Mouse (Mus musculus): Measurements from ENCODE around the gene Rai14.

Gene Rai14

DNA sequence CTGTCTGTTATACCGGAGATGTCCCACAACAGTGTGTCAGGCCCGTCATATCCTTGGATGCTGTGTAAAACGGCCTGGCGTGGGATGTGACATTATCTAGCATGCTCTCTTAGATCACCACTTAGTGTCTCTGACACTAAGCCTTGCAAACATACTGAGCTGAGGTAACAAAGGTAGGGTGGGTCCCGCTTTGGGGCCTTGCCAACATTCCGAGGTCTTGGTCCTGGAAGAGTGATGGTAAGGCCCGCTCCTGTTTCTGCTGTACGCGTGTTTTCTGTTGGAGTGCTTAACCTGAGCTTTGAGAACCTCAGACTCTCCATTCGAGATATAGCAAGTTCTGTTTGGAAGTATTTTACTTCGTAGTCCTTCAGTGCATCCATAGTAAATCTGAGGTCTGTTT is 5.8 kb upstream of the Rai14 start:
- no peak for DNase-seq

DNA sequence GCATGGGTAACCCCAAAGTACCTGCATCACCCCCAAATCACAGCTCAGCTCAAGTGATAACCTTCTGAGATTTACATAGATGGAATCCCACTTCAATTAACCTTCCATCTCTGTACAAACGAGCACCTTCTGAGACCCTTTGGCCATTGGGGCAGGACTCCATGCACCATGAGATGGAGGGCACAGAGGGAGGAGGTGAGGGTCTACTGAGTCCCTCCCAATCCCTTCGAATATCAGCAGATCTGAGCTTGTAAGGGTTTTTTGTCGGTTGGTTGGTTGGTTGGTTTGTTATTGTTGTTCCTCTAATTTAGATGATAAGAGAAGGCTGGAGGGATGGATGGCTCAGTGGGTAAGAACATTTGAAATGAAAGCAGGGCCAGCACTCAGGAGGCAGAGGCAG is 5.1 kb upstream of the Rai14 start:
- DNase-seq, result no peak

DNA sequence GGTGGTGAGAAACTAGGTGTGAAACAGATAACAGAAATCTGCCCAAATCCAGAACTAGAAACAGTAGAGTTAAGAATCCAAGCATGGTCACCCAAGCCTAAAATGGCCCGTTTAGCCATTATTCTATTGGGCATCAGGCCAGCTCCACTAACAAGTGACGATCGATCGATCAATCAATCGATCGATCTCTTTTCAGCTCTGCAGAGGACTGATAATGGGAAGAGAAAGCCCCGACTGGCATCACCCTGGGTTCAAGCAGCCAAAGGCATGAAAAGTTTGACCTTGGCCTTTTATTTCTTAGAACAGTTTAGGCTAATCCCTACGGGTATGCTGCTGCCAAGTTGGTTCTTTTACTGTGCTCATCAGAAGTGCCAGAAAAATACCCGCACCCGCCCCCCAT is 4.3 kb upstream of the Rai14 start:
- DNase-seq, result no peak

DNA sequence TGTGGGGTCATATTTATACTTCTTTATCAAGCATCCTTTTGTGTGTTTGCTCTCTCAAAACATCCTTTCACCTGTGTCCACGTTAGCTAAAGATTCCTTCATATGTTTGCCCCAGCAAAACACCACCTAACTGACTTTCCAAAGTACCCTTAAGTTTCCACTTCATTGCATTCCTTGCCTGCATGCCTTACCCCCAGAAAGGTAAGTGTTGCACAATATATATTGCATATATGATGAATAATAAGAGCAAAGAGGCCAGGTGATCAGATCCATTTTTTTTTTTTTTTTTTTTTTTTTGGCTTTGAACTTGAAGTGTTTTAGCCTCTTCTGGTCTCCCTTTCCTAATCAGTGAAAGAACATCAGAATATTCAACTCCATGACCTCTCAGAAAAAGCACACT is 2.9 kb upstream of the Rai14 start:
- no peak for DNase-seq

DNA sequence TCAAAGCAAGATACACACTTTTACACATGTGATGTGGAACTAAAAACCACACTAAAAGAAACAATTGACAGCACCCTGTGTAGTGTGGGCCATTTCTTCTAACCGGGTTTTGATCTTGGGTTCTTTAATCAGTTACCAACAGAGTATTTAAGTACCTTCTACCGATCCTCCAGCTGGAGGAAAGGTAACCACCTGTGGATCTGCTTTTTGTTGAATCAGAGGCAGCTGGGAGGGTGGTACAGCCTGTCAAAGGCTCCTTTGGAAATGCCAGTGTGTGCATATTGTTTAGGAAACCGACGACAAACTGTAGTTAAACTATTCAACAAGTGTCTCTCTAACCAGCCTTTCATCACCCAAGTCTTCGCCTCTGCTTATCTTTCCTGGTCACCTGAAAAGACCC is 1.5 kb upstream of the Rai14 start:
- no peak for DNase-seq

DNA sequence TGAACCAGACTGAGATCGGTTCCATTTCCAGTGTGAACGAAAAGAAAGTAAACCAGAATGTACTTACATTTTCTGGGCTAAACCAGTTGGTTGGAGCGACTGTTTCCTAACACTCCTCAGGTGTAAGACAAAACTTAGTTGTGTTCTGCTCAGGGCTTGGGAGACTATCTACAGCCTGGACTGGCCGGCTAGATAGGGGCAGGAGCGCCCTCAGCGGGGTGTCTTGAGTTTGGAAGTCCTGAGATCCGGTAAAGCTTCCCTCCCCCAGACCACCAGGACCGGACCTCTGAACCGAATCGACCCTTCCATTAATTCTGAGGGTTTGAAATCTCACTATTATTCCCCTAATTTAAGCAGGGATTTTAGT is 698 bp upstream of the Rai14 start:
- peak; percentile 49 for DNase-seq

DNA sequence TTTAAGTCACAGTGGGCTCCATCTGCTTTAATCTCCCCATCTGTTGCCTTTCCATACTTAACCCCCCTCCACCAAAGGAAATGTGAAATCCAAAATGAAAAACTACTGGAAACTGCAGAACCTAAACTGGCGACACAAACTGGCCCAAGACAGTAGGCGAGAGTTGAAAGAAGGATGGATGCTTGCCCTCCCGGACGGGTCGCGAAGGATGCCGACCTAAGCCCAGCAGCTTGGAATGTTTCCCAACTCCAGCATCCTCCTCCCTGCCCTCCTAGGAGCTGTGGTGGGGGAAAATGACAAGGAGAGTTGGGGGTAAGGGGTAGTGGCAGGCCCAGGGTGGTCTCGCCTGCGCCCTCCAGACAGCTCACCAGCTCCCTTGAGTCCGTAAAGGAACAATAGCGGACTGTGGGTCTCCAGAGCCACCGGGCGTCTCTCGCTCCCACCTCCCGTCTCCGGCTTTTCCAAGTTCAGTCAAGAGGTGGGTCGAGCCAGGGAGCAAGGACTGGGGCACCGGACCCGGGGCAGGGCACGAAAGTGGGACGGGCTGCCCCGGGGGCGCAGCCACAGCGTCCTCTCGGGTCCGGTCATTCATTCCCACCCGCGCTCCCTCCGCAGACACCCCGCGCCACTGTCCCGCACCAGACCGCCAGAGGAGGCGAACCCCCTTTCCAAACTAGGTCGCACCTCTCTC is 653 bp downstream of the Rai14 start:
- peak; percentile 59 for DNase-seq

DNA sequence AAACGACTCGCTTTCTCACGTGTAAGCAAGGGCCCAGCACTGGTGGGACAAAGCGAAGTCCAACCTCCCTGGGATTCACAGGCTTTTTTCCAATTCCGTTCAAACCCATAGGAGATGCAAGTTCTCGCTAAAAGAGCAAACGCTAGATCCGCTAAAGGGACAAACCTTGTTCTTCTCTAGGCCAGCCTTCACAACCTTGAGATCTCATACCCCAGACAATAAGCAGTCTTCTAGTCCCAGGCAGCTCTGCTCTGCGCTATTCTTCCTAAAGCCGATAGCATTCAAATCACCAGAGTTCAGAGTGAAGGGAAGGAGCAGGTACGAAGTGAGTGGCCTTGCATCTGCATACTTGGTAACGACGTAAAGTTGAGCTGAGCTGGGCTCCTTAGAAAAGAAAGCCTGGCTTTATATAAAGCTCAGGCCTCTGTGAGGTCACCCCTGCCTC is 1.2 kb downstream of the Rai14 start:
- no peak for DNase-seq

DNA sequence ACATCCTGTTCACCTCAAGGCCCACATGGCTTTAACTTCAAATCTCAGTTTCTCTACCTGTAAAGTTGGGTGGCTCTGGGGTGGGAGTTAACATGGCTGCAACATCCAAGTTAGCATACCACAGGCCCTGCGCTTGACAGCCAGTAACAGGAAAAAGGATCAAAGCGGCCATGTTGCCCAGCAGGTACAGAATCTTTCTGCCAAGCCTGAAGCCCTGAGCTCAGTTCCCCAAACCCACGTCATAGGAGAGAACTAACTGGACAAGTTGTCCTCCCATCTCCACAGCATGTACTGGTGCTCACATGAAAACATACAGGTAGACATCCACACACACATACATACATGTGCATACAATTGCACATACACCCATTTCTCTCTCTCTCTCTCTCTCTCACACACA is 2.1 kb downstream of the Rai14 start:
- no peak for DNase-seq

DNA sequence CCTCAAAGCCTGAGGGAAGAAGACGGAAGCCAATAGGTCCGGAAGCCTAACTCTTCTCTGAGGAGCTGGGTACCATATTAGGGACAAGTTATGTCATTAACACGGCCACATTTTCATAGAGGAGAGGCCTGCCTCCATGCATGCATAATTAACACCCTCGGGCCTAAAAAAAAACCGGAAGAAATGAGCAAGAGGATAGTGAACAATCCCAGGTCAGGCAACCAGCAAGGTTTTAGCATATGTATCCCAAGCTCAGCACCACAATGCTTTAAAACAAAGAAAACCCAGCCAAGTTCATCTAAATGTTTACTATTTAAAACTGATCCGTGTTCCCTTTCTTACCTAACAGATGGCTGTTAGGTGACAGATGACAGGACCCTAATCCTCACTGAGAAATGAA is 3.2 kb downstream of the Rai14 start:
- no peak for DNase-seq

DNA sequence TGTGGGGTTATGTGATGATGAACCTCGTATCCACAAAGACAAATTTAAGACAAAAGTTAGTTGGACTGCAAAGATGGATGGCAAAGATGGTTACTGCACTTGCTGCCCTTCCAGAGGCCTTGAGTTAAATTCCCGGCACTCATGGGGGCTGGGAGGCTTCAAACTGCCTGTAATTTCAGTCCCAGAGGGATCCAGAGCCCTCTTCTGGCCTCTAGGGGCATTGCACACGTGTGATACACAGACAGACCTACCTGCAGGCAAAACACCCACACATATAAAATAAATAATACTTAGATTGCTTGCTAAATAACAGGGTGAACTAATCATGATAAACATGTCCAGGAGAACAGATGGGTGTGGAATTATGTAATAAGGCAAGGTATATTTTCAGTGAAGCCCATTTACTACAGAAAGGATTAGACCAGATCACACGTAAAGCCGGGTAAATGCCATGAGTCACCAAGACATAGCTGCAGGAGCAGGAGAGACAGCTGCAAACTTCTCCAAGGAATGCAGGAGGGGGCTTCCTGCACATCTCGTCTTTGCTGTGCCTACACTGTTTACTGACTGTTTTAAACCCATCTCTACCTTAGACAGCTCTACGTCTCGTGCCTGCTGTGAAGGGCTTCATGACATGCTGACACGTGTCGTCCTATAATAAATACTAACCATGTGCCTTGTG is 5.7 kb downstream of the Rai14 start:
- DNase-seq, result no peak

DNA sequence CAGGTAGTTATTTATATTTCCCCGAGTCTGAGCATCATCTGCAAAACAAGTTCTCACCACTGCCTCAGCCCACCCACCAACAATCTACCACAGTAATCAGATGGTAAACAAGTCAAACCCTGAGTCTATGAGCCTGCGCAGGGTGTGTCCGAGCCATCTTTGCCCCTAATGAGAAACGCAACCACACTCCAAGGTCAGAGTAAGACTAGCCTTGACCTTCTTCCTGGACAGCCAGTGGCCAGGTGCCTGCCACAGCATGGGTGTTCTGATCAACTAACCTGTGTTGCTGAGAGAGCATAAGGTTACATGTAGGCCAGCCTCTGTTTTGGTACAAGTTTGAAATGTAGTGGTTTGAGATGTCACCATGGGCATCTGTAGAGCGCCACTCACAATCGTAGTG is 7.3 kb downstream of the Rai14 start:
- DNase-seq, result no peak

DNA sequence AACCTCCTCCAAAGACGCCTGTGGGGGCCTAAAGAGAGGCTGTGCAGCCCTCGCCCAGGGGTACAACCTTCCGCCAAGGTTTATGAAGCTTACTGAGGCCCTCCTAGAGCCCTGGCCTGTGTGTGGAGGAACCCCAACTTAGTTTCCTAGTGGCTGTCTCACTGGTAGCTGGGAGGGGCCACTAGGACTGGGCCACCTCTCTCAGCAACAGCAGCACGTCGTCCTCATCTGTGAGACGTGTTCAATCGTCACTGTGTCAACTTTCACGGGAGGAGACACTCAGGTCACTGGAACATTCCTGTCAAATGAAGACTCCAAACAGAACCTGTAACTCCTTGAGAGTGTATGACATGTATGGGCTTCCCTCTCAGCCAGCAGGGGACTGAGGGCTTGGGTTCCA is 8.0 kb downstream of the Rai14 start:
- no peak for DNase-seq

DNA sequence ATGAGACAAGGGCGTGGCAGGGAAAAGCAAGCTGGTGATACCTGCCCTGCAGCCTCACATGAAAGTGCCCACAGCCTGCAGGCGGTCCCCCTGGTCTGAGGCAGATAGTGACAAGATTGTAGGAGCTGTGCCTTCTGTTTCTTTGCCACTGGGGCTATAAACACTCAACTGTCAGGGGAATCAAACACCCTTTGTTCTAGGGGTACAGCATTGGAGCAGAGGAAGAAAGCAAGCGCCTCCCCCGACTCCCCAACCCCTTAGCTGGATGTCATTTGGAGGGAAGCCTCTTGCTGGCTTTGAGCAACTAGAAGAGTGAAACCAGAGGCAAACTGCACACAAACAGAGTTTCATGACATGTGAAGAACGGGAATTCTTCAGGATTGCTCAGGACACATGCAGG is 8.7 kb downstream of the Rai14 start:
- no peak for DNase-seq

DNA sequence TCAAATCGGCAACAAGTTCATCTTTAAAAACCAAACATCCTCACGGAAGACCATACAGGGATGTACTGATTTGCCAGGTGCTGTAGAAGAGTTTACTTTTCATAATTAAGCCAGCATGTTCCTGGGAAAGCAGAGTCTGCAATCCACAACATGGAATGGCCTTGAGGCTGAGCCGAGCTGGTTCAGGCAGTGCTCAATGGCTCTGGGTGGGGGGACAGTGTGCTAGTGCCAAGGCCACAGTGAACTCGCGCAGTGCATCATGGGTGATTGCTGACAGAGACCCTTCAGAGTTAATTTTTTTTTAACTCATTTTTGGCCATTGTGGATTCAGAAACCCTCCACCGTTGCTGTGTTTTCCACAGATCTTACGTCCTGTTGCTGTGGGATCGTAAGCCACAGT is 10.1 kb downstream of the Rai14 start:
- no peak for DNase-seq

DNA sequence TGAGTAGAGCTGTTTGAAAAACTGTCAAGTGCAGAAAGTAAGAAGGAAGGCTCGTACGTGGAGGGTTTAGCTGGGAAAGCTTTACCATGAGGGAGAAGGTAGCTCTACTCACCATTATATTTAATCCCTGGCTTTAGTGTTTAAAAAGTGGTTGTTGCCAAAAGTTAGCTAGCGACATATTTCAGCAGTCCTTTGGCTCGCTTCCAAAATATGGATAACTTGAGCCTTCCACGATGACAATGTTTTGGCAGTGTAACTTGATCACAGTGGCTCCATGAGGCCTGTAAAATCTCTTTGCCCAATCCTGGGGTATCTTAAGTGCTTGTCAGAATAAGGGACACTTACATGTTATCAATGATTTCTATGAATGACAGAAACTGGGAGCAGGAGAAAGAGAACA is 12.9 kb downstream of the Rai14 start:
- DNase-seq, result no peak

DNA sequence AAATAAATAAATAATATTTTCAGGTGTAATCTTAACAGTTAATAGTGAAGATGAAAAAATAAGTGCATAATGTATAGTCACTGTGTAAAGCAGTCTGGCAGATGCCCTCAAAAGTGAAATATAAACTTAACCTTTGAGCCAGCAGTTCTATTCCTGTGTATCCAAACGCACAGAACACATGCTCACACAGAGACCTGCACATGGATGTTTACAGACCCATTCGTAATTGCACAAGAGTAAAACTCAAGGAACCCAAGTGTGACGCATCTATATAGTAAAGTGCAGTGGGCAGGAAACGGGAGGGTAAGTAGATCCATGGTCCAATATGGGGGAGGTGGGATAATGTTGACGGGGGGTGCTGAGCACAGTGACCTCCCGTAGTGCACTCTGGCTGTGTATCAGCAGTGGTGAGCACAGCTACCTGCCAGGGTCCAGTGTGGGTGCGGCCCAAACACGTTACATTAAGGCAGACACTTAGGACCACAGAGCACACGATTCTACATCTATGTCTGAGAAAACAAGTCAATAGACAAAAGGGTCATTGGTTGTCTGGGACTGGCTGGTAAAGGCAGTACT is 13.4 kb downstream of the Rai14 start:
- no peak for DNase-seq

DNA sequence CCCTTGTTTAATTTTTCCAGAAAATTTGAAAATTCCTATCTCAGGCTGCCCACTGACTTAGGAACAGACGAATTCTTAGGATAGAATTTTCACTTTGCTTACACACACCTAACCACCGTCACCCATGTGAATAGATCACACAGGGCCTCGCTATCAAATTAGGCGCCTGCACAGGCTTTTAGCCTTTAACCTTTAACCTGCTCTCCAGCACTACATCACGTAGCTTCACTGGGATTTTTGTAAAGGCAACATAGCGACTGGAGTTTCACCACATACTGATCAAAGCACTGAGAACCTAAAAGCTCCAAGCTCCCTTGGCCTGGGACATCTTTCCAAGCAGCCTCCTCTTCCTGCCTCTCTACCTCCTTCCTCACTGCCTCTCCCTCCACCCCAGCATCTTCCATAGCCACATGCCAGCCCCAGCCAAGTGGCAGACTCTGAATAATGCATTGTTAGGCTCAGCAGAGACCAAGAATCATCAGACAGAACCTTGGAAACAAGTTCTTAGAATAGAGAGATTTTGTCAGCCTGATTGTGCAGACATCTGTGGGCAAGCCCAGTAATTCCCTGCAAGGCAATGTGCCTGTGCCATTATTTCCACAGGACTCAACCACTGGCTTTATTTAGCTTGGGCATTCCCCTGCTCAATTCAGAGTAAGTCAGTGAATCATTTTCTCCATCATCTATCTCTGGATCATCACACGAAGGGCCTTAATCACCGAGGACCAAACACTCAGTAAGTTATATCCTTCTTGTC is 17.8 kb downstream of the Rai14 start:
- DNase-seq, result no peak

DNA sequence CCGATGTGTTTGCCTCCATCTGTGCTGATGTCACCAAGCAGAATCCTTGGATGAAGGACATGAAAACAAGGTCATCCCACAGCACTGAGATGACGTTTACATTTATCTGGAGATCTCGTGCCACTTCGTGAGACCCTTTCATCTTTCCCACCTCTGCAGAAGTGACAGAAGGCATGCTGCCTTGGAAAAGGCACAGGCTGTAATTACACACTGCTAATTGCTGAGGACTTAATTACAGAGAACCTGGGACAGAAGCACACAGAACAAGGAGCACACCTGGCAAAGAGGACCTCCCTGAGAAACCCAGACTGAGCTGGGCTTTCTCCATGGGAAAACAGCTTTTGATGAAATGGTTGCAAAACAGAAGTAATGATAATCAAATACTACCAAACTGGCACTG is 21.8 kb downstream of the Rai14 start:
- DNase-seq, result no peak

DNA sequence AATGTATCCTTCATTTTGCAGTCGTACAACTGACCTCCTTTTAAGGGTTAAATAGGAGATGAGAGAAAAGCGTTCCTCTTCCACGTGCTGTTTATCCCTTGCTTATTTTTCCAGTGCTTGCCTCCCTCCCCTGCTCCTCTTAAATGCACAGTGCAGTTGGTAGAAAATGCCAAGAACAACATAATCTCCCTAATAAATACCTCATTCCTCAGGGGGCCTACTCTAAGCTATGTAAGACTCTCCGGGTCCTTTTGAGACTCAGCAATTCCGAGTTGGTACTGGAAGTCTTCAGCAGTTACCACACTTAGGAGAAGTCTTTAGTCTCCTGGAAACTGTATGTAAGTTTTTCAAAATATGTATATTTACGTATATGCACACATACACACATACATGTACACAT is 22.9 kb downstream of the Rai14 start:
- DNase-seq, result no peak

DNA sequence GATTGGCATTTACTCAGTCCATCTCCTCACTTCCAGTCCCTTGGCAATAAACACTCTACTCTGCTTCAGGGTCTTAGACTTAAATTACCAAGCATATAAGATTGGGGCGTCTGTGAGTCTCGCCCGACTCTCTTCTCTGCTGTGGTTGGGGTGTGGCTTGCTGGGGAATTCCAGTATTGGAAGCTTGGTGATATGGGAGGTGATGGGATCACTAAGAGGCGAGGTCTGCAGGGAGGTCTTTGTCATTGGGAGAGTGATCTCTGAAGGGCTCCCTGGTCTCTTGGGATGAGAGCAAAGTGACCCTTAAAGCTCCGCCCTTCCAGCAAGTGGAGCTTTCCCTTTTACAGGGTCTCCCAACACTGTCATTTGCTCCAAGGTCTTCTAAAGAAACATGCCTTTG is 23.5 kb downstream of the Rai14 start:
- DNase-seq, result no peak

DNA sequence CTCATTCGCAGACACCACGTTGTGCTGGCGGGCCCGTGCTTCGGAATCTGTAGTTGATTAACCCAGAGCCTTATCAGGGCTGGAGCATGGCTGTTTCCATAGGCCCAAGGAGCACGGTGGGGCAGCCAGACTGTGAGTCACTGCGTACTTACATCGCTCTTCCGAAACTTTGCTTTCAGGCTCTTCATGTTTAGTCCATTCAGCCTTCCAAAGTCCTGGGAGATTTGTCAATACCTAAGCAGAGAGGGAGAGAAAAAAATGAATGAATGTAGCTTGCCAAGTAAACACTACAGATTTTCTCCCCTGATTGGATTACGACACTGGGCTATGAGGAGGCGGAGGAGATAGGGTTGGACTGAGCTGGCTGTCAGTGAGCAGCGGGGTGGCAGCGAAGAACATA is 24.2 kb downstream of the Rai14 start:
- no peak for DNase-seq

DNA sequence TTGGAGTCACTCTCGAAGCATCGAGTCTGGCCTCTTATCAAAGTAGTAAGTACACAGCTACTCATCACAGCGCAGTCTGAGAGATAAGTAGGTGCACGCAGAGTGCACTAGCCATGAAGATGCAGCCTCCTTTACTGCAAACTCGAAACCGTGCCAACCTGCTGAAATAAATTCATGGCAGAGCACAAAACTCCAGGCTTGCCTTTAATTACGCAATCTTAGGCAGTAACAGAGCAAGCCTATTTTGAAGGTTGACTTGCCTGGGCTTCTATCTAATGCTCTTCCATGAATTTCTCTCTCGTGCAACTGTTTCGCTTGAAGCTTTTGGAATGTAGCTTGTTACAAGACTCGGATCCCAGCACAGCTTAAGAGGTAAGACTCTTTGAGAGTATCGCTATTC is 25.1 kb downstream of the Rai14 start:
- no peak for DNase-seq

DNA sequence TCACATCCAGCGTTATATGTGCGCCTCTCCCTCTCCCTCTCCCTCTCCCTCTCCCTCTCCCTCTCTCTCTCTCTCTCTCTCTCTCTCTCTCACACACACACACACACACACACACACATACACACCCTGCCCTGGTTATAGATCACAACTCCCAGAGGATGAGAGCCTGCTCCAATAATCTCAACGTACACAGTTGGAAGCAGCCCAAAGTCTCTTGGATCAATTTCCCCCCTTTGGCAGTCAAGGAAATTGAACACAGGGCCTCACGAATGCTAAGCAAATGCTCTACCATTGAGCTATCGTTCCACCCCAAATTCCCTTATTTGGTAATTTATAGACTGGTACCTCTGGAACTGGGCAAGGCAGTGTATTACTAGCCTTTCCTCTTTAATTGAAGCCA is 25.7 kb downstream of the Rai14 start:
- DNase-seq, result no peak
